Mouse (Mus musculus) heart, adult 8-10 months (tissue): Measurements from ENCODE around the gene Plch1. TPM values are rescaled to one million over a fixed set of nuclear protein-coding genes. Genes with fewer than 3 reads are reported as not detected.

Experiments used
- DNase-seq: peaks from one replicate; pipeline ENCODE4 v3.0.0; 2022; ENCODE audit warnings: low spot score
- total RNA-seq, 4 experiments: library from RNA; stranded (reverse); gene quantifications; 2 replicates each; pipeline ENCODE4 v1.2.4; 2022

Gene Plch1
- total RNA-seq, 4 experiments from 2014 or later, result 0.05 to 0.23 (median 0.06) TPM

DNA sequence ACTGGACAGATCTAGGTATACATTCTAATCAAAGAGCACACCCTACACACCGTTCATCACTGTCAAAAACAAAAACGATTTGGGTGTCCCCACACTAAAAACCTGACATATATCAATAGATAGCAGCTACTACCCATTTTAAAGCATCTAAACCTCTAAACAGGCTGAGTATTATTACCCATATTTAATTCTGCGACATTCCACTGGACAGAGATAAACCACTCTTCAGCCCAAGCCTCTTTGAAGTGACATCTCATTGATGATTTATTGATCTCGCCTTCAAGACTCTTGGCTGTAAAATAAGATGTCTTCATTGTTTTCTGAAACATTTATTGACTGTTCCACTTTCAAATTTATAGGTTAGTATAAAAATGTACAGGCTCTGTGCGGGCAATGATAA, 46.4 kb downstream of the Plch1 start:
- no peak for DNase-seq

DNA sequence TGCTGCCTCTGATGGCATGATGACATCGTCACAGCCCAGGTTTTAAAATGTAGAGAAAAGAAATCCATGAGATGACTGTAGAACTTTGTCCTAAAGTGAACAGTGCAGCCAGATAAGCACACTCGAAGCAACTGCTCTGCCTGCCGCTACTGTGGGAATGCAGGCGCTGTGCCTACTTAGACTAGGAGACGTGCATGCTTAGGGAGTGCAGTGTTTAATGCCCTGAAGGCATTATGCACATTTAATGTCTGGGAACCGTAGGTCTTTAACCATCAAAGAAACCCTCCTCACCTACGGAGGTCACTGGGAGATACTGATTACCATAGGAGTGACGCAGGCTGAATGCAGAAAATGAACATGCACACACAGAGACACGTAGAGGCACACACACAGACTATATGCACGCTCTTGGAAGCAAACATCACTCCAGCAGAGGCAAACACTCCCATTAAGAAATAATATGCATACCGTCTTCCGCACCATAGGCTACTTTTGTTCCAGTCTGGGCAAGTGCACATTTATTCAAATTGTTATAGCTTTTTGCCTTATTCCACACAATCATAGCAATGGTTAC, 48.1 kb downstream of the Plch1 start:
- DNase-seq, result no peak

- DNase-seq, result no peak
Measured at GRCm38 (mm10) chr3:63849765-63850346, 49.4 kb downstream of the Plch1 start.

DNA sequence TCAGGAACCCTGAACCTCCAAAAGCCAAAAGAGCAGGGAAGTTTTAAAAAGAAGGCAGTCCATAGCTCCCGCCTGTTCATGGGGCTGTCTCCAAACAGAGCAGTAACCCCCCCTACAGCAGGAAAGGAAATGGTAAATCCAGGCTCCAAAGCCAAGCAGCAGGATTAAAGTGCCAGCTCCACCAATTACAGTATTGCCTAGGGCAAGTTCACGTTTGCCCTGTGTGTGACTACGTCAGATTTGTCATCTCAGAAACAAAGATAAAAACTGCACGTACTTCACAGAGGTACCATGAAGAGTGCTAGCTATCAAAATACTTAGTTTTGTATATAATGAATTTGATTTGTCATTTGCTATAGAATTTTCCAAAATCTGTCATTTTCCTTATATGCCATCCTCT, 55.1 kb downstream of the Plch1 start:
- no peak for DNase-seq

- DNase-seq, result no peak
Measured at GRCm38 (mm10) chr3:63842436-63842835, 56.8 kb downstream of the Plch1 start.

DNA sequence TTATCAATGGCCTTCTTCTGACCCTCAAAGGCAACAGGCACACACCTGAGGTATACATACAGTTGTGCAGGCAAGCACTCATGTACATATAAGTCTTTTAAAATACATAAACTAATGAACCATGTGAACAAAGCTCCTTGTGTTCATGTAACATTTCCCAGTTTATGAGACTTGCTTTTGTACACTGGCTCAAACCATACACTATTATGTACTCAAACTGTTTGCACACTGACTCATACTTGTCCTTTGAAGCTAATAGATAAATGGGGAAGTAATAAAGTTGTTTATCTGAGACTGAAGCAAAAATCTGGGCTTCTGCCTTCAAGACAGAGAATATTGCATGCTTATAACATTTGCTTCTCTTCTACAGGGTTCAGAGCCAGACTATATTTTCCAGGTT, 61.5 kb downstream of the Plch1 start:
- DNase-seq, result no peak

- peak; percentile 9 for DNase-seq
Measured at GRCm38 (mm10) chr3:63836937-63837632, 62.2 kb downstream of the Plch1 start.

DNA sequence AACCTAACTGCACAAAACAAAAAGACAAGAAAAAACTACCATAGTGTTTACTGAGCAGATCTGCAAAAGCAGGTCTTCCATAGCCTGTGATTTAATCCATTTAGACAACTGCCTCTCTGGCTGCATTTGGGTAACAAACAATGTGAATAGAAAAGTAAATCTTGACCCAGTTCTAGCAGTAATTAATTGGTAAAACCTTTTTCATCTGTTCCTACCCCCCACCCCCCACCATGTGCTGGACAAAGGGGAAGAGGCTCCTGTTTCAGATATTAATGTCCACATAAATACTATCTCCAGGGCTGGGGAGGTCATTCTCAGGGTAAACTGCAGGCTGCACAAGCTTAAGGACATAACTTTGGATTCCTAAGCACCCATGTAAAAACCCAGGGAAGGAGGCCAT, 63.5 kb downstream of the Plch1 start:
- DNase-seq, result no peak

GRCm38 (mm10) chr3:63823874-63824400, 75.3 kb downstream of the Plch1 start:
- DNase-seq, result no peak

DNA sequence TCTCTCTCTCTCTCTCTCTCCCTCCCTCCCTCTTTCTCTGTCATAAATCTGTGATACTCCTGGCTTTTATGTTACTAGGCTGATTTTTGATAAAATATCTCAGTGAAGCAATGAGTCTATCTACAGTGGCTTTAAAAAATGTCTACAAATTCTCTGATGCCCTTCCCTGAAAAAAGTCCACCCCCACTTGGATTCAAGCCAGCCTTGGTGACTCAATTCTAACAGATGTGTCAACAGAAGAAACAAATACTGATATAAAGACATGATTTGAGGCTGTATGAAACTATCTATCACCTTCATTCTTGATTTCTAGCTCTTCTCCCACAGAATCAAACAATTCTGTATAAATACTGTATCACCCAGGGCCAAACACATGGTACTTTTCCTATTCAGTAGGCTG, 76.6 kb downstream of the Plch1 start:
- DNase-seq, result no peak

DNA sequence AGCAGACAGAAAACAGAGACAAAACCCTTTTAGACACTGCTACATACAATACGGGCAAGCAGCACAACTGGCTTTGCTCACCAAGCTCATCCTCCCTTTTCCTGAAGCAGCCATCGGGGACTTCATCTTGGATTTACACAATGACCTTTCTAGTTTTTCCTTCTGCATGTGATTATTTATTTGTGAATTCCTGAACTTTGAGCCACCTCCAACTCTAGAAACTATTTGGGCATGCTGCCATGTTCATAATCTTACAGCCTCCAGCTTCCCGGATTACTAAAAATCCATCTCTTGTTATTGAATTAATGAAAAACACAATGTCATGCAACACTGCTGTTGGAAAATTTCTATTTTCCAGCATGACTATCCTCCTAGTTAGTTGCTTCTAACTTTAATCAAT, 84.1 kb downstream of the Plch1 start:
- DNase-seq, result no peak

DNA sequence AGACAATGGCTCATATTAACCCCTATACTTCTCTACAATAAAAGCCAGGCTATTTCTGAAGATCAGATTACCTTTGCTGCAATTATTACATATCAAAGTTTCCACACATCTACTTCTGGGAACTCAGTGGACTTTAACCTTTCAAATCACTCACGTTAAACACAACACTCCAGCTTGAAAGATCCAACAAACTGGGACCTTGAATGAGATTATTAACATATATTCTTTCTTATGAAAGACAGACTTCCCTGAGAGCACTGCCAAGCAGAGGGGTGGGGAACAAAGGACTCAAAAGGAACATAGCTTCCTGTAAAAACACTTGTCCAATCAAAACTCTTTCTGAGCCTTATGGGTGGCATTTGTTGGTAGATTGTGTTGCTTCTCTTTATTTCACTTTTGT, 85.1 kb downstream of the Plch1 start:
- no peak for DNase-seq

GRCm38 (mm10) chr3:63806906-63807305, 92.4 kb downstream of the Plch1 start:
- DNase-seq, result no peak

GRCm38 (mm10) chr3:63805496-63805895, 93.8 kb downstream of the Plch1 start:
- no peak for DNase-seq

DNA sequence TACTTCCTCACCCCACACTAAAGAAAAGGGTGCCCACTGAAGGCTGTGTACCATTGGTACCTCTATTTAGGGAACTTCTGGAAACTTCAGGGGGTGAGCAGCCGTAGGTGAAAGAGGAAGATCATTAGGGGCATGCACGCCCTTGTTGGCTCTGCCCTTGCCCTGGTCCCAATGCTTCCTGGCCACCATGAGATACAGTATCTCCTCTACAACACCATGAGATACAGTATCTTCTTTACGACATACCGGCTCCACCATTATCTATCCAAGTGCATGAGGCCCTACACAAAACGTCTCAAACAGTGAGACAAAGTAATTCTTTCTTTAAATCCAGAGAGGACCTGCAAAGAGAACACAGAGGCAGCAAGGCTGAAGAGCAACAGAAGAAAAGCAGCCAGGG, 98.6 kb downstream of the Plch1 start:
- DNase-seq, result no peak

DNA sequence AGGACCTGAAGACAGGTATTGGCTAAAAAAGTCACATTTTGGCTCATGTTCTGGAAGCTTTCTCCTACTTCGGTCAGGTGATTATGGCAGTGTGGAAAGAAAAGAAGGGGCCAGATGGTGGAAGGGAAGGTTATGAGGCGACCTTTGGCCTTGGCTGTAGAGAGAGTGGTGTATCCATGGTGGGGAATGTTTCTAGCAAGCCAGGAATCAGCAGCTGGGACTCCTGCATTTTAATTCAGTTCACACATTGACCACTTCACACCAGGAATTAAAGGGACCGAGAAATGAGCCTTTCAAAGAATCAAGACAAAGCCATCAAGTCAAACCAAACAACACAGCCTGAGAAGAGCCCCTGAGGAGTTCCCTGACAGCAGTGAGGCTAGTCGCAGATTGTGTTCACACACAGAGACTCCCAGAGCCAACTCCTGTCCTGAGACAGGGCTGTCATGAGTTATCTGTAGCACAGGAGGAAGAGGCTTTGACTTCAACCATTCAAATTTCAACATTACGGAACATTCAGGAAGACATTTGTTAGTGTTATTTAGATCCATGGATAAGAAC, 112.4 kb downstream of the Plch1 start:
- no peak for DNase-seq

DNA sequence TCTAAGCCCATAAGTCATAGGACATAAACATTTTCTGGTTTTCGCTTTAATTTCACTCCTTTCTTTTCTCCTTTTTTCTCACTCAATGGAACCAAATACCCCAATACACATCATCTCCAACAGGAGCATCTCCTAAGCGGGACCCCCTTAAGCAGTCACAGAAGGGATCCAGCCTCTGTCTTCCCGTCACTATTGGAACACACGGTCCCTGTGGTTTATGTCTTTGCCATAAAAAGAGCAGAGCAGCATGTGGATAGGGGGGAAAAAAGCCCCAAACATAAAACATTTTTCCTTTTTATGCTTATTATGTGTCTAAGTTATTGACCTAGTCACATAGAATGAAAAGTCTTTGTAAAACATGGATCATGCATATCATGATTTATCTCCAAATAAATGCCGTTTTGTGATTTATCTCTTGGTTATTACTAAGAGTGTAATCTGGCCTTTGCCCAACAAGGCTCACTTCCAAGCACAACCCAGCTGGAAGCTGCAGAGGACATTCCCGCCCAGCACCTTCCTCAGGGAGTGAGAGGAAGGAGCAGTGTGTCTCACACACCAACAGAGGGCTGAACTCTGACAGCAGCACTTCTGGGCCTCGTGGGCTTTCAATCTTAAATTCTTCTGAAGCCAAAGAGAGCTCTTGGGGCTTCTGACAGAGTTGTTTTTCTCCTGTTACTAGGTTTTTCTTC, 126.5 kb downstream of the Plch1 start:
- DNase-seq, result peak; percentile 16

- DNase-seq, result no peak
Measured at GRCm38 (mm10) chr3:63760821-63761220, 138.5 kb downstream of the Plch1 start.

DNA sequence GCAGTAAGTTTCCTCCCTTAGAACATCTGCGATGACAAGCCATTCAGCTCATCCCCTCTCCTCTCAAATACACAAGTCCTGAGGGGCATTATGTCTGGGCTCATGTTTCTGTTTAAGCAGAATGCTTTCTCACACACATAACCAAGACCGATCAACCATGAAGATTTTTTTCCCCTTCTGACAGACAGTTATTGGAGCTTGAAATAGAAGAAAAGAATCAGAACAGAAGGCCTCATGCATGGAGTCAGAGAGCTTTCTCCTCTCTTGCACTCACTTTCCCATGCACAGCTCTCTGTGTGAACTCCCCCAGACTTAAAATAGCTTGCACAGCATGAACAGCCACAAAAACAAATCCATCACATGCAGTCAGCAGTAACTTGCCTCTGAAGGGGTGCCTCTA, 159.2 kb downstream of the Plch1 start:
- no peak for DNase-seq

DNA sequence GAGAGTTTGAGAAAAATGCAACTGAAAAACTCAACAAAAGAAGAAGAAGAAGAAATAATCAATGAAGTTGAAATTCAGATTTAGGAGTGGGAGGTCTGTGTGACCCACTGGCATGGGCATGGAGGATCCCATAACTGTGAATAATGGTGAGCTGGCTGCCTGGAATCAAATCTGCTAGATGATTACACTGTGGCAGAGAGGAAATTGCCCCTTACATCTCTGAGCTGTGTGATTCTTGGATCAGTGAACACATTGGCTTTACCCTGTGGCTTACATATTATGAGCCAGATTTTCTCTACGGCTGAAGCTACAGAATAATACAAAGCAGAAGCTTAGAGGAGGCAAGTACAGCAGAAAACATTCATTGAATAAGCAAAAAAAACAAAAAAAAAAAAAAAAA, 170.9 kb downstream of the Plch1 start:
- DNase-seq, result no peak

DNA sequence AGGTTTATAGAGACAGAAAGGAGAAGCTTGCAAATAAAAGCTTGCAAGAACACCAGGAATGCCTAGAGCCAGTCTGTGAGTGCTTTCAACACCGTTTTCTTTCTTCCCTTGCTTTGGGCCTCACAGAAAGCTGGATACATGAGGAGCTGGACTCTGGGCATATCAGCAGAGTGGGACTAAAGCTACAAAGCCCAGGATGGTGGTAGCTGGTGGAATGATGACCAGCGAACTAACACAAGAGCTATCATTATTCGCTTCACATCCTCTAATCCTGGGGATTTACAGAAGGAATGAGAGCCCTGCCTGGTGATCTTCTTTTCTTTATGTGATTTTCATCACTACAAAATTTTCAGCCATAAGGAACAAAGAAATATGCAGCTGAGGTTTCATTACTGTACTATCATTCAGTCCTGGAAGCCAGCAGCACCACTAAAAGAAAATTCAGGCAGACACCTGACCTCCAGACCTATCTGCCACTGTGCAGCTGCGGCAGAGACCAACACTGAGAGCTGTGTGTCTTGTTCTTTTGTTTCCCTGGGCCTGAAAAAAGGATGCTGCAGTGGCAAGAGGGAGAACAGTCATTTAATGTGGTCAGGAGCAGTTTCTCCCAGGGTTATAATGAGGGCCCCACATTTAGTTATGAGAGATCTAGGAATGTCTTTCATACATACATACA, 172.5 kb downstream of the Plch1 start:
- DNase-seq, result no peak

GRCm38 (mm10) chr3:63693694-63694093, 205.6 kb downstream of the Plch1 start:
- no peak for DNase-seq
